Mouse (Mus musculus) adrenal gland, postnatal 14 days (tissue): ENCODE measurements around the gene Cish. TPM values are rescaled to one million over a fixed set of nuclear protein-coding genes. Genes with fewer than 3 reads are reported as not detected.
A peak's percentile ranks its signal among the peaks of the same experiment; 100 is the strongest.

ENCODE experiments used
- DNase-seq: peaks from one replicate; pipeline ENCODE4 v3.0.0; 2021; ENCODE audit warnings: mixed read lengths
- total RNA-seq: library from RNA; stranded (reverse); gene quantifications from 2 replicates; pipeline ENCODE4 v1.2.3, GENCODE M21; 2021

The Cish gene
- total RNA-seq, 1 experiment from 2014 or later: 63.5 TPM

- peak; percentile 48 for DNase-seq
Measured at GRCm38 (mm10) chr9:107315791-107316190, 20.0 kb downstream of the Cish start.

GRCm38 (mm10) chr9:107322461-107323050 is 26.7 kb downstream of the Cish start:
- DNase-seq: no peak

- DNase-seq: peak; percentile 74
Measured at GRCm38 (mm10) chr9:107323558-107323957, 27.7 kb downstream of the Cish start.

GRCm38 (mm10) chr9:107324799-107325561 is 29.2 kb downstream of the Cish start:
- DNase-seq: peak; percentile 77

- DNase-seq: peak; percentile 61
Measured at GRCm38 (mm10) chr9:107325904-107326303, 30.1 kb downstream of the Cish start.

- DNase-seq: peak; percentile 65
Measured at GRCm38 (mm10) chr9:107327879-107328620, 32.2 kb downstream of the Cish start.

- no peak for DNase-seq
Measured at GRCm38 (mm10) chr9:107330791-107331190, 35.0 kb downstream of the Cish start.

- DNase-seq: no peak
Measured at GRCm38 (mm10) chr9:107333686-107334085, 37.9 kb downstream of the Cish start.

- DNase-seq: no peak
Measured at GRCm38 (mm10) chr9:107334356-107334755, 38.5 kb downstream of the Cish start.

- DNase-seq: no peak
Measured at GRCm38 (mm10) chr9:107335046-107335445, 39.2 kb downstream of the Cish start.

GRCm38 (mm10) chr9:107335909-107336308 is 40.1 kb downstream of the Cish start:
- DNase-seq: peak; percentile 85

GRCm38 (mm10) chr9:107336386-107336785 is 40.6 kb downstream of the Cish start:
- DNase-seq: no peak

GRCm38 (mm10) chr9:107338172-107338883 is 42.5 kb downstream of the Cish start, which contains the start of gene Hemk1:
Gene Hemk1, minus strand, starts transcription at chr9:107338350.
- peak; percentile 90 for DNase-seq

- peak; percentile 97 for DNase-seq
Measured at GRCm38 (mm10) chr9:107340267-107340859, 44.5 kb downstream of the Cish start, which contains the start of gene 6430571L13Rik. Gene 6430571L13Rik, plus strand, starts transcription at chr9:107340602.

GRCm38 (mm10) chr9:107340911-107341645 is 45.3 kb downstream of the Cish start:
- DNase-seq: no peak

GRCm38 (mm10) chr9:107342201-107342709 is 46.4 kb downstream of the Cish start:
- no peak for DNase-seq

GRCm38 (mm10) chr9:107343146-107343943 is 47.5 kb downstream of the Cish start:
- DNase-seq: peak; percentile 50

- peak; percentile 38 for DNase-seq
Measured at GRCm38 (mm10) chr9:107344027-107344426, 48.2 kb downstream of the Cish start.

GRCm38 (mm10) chr9:107346081-107346480 is 50.3 kb downstream of the Cish start:
- no peak for DNase-seq
